Mouse (Mus musculus): ENCODE measurements at regions not wholly inside any gene's neighbourhood (a gene's known extent, or its start where the extent isn't known, plus 50 kb on each side); places are given as distances from the start of the nearest gene placed in this dataset.

DNA sequence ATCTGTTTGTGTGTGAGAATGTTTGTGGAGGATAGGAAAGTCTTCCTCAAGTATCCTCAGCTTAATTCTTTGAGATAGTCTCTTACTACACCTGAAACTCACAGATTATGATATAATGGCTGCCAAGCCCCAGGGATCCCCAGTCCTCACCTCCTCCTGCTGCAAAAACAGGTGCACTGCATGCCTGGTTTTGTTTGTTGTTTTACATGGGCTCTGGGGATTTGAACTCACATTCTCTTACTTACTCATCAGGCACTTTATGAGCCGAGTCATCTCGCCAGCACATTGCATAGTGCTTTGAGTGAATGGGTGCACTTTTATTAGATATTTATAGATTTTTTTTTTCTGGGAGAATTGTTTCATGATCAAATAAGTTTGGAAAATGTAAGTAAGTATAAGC is 56.3 kb downstream of the Mterf1b start:
- in situ Hi-C loops (cut with MboI; ENCODE audit: low pct_unique_long_range_greater_than_20kb in 1 of 2, low sequenced_read_pairs in 2 of 2, unreplicated experiment in 1 of 2): no loop called here

DNA sequence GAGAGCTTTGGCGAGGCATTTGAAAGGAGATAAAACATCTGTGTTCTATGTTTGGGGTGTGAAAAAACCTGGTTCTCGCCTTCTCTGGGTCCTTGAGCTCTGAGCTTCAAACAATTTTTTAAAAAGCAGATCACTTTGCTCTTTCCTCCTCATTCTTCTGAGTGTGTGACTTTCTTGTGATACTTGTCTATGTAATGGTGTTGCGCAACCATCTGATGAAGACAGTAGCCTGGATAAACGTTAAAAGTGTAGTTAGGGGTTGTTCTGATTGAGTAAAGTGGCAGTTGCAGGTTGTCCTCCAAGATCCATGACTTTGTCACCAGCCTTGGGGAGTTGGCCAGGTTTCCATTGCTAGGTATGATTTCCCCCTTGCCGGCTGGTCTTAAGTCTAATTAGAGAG is 62.1 kb downstream of the Mterf1b start:
- in situ Hi-C loops (cut with MboI; ENCODE audit: low pct_unique_long_range_greater_than_20kb in 1 of 2, low sequenced_read_pairs in 2 of 2, unreplicated experiment in 1 of 2): loop anchor here in 1 of 2 experiments (25.0 kb wide), 1 partner anchor 658 kb away; no protein-coding TSS in a partner anchor

DNA sequence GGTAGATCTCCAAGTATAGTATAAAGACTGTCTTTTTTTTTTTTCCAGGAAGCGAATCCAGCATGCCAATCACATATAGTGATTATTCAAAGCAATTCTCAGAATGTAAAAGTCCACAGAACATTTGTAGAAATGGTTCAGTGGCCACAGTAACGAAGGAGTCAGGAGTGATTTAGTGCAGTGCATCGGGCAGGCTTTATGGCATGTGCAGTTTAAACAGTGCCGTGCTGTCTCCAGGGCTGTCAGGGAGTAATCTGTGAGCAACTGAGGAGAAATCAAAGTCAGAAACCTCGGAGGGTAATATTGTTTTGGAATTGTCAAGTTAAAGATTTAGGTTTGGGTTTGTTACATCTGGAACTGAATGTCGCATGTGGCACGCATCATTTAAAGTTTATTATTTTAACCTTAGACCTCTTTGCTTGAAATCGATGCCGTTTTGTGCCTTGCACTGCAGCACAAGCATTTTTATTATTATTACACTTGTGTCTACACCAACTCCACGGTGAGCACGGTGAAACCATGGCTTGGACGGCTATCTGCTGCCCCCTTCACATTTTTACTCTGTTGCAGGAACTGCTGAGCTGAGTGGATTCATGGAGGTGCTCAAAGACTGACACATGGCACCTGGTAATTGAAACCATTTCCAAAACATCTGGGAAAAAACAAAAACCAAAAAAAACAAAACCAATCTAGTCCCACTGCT is 65.0 kb downstream of the Mterf1b start:
- in situ Hi-C loops (cut with MboI; ENCODE audit: low pct_unique_long_range_greater_than_20kb in 1 of 2, low sequenced_read_pairs in 2 of 2, unreplicated experiment in 1 of 2): loop anchor here in 1 of 2 experiments (25.0 kb wide), 1 partner anchor 655 kb away; no protein-coding TSS in a partner anchor

GRCm38 (mm10) chr5:4259260-4259659 is 67.1 kb downstream of the Mterf1b start:
- in situ Hi-C loops (cut with MboI; ENCODE audit: low pct_unique_long_range_greater_than_20kb in 1 of 2, low sequenced_read_pairs in 2 of 2, unreplicated experiment in 1 of 2): loop anchor here in 1 of 2 experiments (25.0 kb wide), 1 partner anchor 653 kb away; no protein-coding TSS in a partner anchor

GRCm38 (mm10) chr5:4262666-4263065 is 70.5 kb downstream of the Mterf1b start:
- in situ Hi-C loops (cut with MboI; ENCODE audit: low pct_unique_long_range_greater_than_20kb in 1 of 2, low sequenced_read_pairs in 2 of 2, unreplicated experiment in 1 of 2): loop anchor here in 1 of 2 experiments (25.0 kb wide), 1 partner anchor 650 kb away; no protein-coding TSS in a partner anchor

DNA sequence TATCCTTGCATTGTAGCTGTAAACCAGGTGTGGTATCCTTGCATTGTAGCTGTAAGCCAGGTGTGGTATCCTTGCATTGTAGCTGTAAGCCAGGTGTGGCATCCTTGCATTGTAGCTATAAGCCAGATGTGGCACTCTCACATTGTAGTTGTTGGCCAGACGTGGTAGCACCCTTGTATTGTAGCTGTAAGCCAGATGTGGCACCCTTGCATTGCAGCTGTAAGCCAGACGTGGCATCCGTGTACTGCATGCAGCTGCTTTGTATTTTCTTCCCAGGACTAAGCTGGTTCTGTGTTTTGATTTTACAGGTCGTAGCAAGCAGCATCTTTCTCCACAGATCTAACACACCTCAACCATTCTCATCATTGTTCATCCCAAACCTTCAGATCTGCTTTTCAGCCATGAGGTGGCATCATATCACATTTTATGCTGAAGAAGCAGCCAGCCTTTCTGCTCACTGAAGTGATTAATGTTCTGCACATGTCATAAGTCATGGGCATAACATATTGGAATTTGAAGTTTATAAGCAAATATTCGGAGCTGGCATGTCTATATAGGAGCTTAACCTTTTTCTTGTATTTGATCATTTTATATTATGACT is 71.5 kb downstream of the Mterf1b start:
- in situ Hi-C loops (cut with MboI; ENCODE audit: low pct_unique_long_range_greater_than_20kb in 1 of 2, low sequenced_read_pairs in 2 of 2, unreplicated experiment in 1 of 2): loop anchor here in 1 of 2 experiments (25.0 kb wide), 1 partner anchor 649 kb away; no protein-coding TSS in a partner anchor

GRCm38 (mm10) chr5:4267717-4268116 is 75.5 kb downstream of the Mterf1b start:
- in situ Hi-C loops (cut with MboI; ENCODE audit: low pct_unique_long_range_greater_than_20kb in 1 of 2, low sequenced_read_pairs in 2 of 2, unreplicated experiment in 1 of 2): loop anchor here in 1 of 2 experiments (25.0 kb wide), 1 partner anchor 645 kb away; no protein-coding TSS in a partner anchor

GRCm38 (mm10) chr5:4273001-4273400 is 80.8 kb downstream of the Mterf1b start:
- in situ Hi-C loops (cut with MboI; ENCODE audit: low pct_unique_long_range_greater_than_20kb in 1 of 2, low sequenced_read_pairs in 2 of 2, unreplicated experiment in 1 of 2): loop anchor here in 1 of 2 experiments (25.0 kb wide), 1 partner anchor 639 kb away; no protein-coding TSS in a partner anchor

- in situ Hi-C loops (cut with MboI; ENCODE audit: low pct_unique_long_range_greater_than_20kb in 1 of 2, low sequenced_read_pairs in 2 of 2, unreplicated experiment in 1 of 2): no loop called here
Observed at GRCm38 (mm10) chr5:4303616-4304015, 111.4 kb downstream of the Mterf1b start.

DNA sequence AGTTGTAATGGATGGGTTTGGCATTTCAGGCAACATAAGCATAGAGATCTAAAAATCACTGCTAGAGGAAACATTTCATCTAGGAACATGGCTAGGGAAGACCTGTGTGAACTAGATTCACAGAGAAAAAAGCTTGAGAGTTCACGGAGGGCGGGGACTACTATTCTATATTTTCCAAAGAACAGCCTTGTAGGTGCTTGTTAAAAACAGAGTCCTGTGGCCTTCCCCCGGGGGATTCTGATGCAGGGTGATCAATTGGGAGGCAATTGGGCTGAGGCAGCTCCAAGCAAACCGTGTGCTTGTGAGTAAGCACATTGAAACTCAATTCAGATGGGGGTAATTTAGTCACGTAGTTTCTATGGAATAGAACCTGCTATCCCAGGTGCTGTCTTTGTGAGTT is 112.0 kb downstream of the Mterf1b start:
- in situ Hi-C loops (cut with MboI; ENCODE audit: low pct_unique_long_range_greater_than_20kb in 1 of 2, low sequenced_read_pairs in 2 of 2, unreplicated experiment in 1 of 2): no loop called here

DNA sequence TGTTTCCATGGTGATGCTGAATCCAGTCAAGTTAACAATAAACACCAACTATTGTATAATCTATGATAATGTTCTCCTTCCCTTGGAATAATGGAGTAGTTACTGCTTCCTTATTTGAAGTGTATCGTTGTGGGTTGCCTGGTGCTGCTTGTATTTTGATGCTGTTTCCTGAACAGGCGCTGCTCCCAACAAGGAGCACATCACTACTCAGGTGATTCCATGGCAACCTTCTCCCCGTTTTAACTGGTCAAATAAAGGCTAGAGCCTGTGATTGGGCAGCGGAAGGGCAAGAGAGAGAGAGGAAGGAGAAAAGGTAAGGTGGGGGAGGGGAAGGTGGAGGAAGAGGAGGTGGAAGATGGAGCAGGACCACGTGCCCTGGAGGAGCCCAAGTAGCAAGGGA is 116.3 kb downstream of the Mterf1b start:
- in situ Hi-C loops (cut with MboI; ENCODE audit: low pct_unique_long_range_greater_than_20kb in 1 of 2, low sequenced_read_pairs in 2 of 2, unreplicated experiment in 1 of 2): no loop called here

DNA sequence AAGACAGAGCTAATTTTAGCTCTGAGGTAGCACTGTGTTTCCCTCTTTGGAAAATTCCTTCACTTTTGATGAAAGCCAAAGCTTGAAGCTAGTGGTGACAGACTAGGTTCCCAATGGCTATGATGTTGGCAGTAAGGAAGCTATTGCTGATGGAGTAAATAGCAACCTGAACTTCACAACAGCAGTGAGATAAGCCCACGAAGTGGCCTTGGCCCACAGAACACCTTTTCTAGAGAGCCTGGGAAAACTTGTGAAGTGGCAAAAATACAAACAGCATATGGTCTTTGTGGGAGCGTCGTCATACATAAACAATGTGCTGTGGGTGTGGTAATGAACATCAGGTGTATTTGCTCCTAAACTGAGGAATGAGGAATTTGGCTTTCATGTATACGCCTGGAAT is 119.0 kb downstream of the Mterf1b start:
- in situ Hi-C loops (cut with MboI; ENCODE audit: low pct_unique_long_range_greater_than_20kb in 1 of 2, low sequenced_read_pairs in 2 of 2, unreplicated experiment in 1 of 2): no loop called here

DNA sequence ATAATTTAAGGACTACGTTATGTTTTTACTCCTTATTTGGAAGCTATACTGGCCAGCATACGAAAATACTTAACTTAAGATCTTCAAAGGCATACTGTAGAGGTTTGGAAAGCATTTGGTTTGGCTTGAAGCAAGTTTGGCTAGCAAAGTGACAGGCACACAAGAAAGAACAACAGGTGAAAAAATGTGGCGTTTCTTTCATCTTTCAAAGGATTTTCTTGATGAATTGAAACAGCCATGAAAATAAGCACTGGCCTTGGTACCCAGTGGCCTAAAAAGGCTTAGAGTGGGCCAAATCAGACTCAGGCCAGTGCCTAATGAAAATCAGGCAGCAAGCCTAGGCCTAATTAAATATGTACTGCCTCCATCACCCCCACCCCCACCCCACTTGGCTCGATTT is 119.4 kb downstream of the Mterf1b start:
- in situ Hi-C loops (cut with MboI; ENCODE audit: low pct_unique_long_range_greater_than_20kb in 1 of 2, low sequenced_read_pairs in 2 of 2, unreplicated experiment in 1 of 2): no loop called here

DNA sequence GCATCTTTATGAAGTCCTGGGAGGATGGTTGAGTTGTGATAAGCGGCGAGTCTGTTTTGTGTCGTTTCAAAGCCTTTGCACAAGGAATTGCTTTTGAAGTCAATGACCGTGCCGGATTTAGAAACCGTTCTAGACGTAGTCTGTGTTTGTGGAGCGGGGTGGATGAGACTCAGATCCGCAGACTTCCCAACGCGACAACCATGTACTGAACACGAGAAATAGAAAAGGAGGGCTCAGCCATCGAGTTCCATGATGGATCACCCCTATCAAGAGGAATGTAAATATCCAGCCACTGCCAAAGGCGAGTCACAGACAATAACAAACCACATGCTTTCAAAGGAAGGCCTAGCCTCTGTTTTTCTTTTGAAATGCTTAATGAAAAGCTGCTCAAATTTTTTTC is 120.5 kb downstream of the Mterf1b start:
- in situ Hi-C loops (cut with MboI; ENCODE audit: low pct_unique_long_range_greater_than_20kb in 1 of 2, low sequenced_read_pairs in 2 of 2, unreplicated experiment in 1 of 2): no loop called here

DNA sequence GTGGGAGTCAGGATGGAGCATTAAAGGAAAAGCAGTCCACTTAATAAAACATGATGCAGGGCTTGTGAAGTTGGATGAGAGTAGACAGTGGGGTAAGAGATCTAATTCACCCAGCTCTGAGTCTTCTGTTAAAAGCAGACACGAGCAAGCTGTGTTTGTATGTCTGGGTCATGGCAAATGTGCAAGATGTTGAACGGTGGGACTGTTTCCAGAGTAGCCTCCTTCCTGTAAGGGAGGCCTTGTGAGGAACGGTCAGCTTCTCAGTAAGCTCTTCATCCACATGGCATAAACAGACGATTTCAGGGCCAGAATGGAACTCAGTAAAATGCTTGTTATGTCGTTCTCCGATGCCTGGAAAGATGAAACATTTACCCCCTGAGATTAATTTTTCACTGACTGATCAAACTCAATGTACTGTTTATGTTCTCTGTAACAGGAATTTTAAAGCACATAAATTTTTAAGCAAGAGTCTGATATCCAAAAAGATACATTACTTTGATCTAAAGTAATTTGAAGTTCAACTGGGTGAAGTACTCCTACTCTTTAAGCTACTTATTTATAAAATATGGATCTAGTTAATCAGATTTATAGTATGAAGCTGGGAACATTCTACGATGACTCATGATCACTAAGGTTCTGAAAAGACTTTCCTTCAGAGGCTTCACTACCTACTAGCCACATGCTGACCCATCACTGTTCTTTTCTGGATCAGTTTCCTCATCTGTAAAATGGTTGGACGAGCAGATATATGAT is 130.6 kb downstream of the Mterf1b start:
- in situ Hi-C loops (cut with MboI; ENCODE audit: low pct_unique_long_range_greater_than_20kb in 1 of 2, low sequenced_read_pairs in 2 of 2, unreplicated experiment in 1 of 2): no loop called here

GRCm38 (mm10) chr5:4323387-4323704 is 131.2 kb downstream of the Mterf1b start:
- in situ Hi-C loops (cut with MboI; ENCODE audit: low pct_unique_long_range_greater_than_20kb in 1 of 2, low sequenced_read_pairs in 2 of 2, unreplicated experiment in 1 of 2): no loop called here

- in situ Hi-C loops (cut with MboI; ENCODE audit: low pct_unique_long_range_greater_than_20kb in 1 of 2, low sequenced_read_pairs in 2 of 2, unreplicated experiment in 1 of 2): no loop called here
Observed at GRCm38 (mm10) chr5:4325813-4326212, 133.6 kb downstream of the Mterf1b start.

GRCm38 (mm10) chr5:4326309-4327014 is 134.3 kb downstream of the Mterf1b start:
- in situ Hi-C loops (cut with MboI; ENCODE audit: low pct_unique_long_range_greater_than_20kb in 1 of 2, low sequenced_read_pairs in 2 of 2, unreplicated experiment in 1 of 2): no loop called here

- in situ Hi-C loops (cut with MboI; ENCODE audit: low pct_unique_long_range_greater_than_20kb in 1 of 2, low sequenced_read_pairs in 2 of 2, unreplicated experiment in 1 of 2): no loop called here
Observed at GRCm38 (mm10) chr5:4335683-4336082, 143.5 kb downstream of the Mterf1b start.

Measured in mouse embryonic stem cell (cell line).